Mouse (Mus musculus) midbrain, embryonic 15.5 days (tissue): Measurements from ENCODE around the gene Cps1. TPM values are rescaled to one million over a fixed set of nuclear protein-coding genes. Genes with fewer than 3 reads are reported as not detected.

Experiments
- ATAC-seq: fragments of 200-750 bp; cut with Nextera tagmentation; replicated peaks from 2 replicates; pipeline ENCODE4 v1.8.0; 2017; ENCODE audit warnings: moderate TSS enrichment
- H3K27ac ChIP-seq: fragments of 300-500 bp; sonication (generic); 2 replicates; pipeline ENCODE4 v1.5.1; 2015; ENCODE audit warnings: mild to moderate bottlenecking, inconsistent platforms
- H3K27me3 ChIP-seq: fragments of 300-500 bp; sonication (generic); replicated peaks from 2 replicates; pipeline ENCODE4 v1.6.1; 2015; ENCODE audit warnings: inconsistent platforms
- H3K36me3 ChIP-seq: fragments of 300-500 bp; sonication (generic); replicated peaks from 2 replicates; pipeline ENCODE4 v1.6.1; 2015; ENCODE audit warnings: inconsistent platforms
- H3K4me1 ChIP-seq: fragments of 300-500 bp; sonication (generic); 2 replicates; pipeline ENCODE4 v1.6.1; 2015; ENCODE audit warnings: inconsistent platforms
- H3K4me2 ChIP-seq: fragments of 300-500 bp; sonication (generic); 2 replicates; pipeline ENCODE4 v1.6.1; 2015; ENCODE audit warnings: inconsistent platforms, mild to moderate bottlenecking, moderate library complexity
- H3K4me3 ChIP-seq: fragments of 300-500 bp; sonication (generic); 2 replicates; pipeline ENCODE4 v1.5.1; 2015; ENCODE audit warnings: mild to moderate bottlenecking, inconsistent platforms
- H3K9ac ChIP-seq: fragments of 300-500 bp; sonication (generic); 2 replicates; pipeline ENCODE4 v1.6.1; 2015; ENCODE audit warnings: mild to moderate bottlenecking, inconsistent platforms
- H3K9me3 ChIP-seq: fragments of 300-500 bp; sonication (generic); 2 replicates; pipeline ENCODE4 v1.6.1; 2016; ENCODE audit warnings: inconsistent platforms
- WGBS: fragments of 180-500 bp; shearing (Covaris S2); methylation state at CpG from one replicate; pipeline ENCODE4 v1.1.7; 2015; ENCODE audit warnings: mixed read lengths; 5-methylcytosine and 5-hydroxymethylcytosine counted together
- polyA plus RNA-seq: library from polyadenylated mRNA; unstranded; fragments of >200 nt; fragmentation: Nextera tagmentation; extraction: Ambion mirVana; gene quantifications from 2 replicates; pipeline ENCODE4 v1.2.1, GENCODE M21; 2015

Cps1 gene
- polyA plus RNA-seq, 1 experiment from 2014 or later: 0.43 TPM

DNA sequence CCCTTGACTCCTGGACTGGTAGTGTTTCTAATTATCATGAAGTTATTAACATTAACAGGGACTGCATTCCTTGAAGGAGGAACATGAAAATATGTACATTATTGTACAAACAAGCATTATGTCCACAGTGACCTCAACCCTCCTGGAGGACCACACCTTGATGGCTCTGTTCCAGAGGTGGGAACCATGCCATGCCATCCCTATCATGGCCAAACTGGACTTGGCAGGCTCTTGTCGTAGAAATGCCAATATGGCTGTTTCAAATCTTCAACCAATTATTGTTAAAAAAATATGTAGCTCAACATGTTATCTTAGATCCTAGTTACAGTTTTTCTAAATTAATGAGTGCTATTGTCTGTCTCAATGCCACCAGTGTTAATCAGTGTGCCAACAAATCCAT lies 116.1 kb downstream of the Cps1 start:
- ATAC-seq: no peak
- Histone ChIP-seq H3K4me1 (no peaks in the 10 kb centered on the region), H3K27ac (no peak overlapping the region), H3K4me2 (no peak overlapping the region), H3K4me3 (no peak overlapping the region), H3K9me3 (no peaks in the 10 kb centered on the region), H3K9ac (no peak overlapping the region), H3K36me3 (no peaks in the 10 kb centered on the region), H3K27me3 (no peaks in the 10 kb centered on the region)
- 84% methylated on average over 1 of the region's 1 CpGs for WGBS

GRCm38 (mm10) chr1:67265222-67265621 lies 142.4 kb downstream of the Cps1 start:
- Histone ChIP-seq H3K4me3 (no peak overlapping the region), H3K27ac (no peak overlapping the region), H3K4me2 (no peak overlapping the region), H3K4me1 (no peaks in the 10 kb centered on the region), H3K9ac (no peak overlapping the region), H3K27me3 (no peaks in the 10 kb centered on the region), H3K9me3 (no peaks in the 10 kb centered on the region), H3K36me3 (no peaks in the 10 kb centered on the region)
- no peak for ATAC-seq
- WGBS: 53% methylated on average over 1 of the region's 1 CpGs

GRCm38 (mm10) chr1:67267972-67268371 lies 145.1 kb downstream of the Cps1 start:
- no peak overlapping the region for H3K27ac ChIP-seq

DNA sequence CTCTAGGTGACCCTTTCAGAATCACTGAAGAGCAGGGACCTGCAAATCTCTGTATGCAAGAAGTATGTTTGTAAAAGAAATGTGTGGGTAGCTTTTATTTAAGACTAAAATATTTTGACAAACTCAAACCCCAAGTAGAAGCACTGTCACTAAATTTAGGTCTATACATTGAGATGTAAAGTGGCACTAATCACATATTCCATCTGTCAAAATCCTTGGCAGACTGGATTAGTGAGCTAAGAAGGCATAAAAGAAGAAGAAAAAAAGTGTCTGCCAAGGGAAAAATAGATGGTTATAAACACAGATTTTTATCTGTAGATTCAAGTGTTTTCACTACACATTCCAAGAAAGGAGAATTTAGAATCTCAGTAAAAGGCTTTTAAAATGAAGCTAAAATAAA lies 145.6 kb downstream of the Cps1 start:
- no peaks in the 10 kb centered on the region for H3K36me3 ChIP-seq
- H3K9ac ChIP-seq: no peak overlapping the region
- no peak overlapping the region for H3K4me2 ChIP-seq
- H3K4me1 ChIP-seq: no peaks in the 10 kb centered on the region
- H3K4me3 ChIP-seq: no peak overlapping the region
- no peaks in the 10 kb centered on the region for H3K27me3 ChIP-seq
- no peak overlapping the region for H3K27ac ChIP-seq
- ATAC-seq: no peak
- H3K9me3 ChIP-seq: no peaks in the 10 kb centered on the region

More at GRCm38 (mm10) chr1:67267972-67268371, 145.1 kb downstream of the Cps1 start:
- Histone ChIP-seq H3K9ac (no peak overlapping the region), H3K4me2 (no peak overlapping the region), H3K27me3 (no peaks in the 10 kb centered on the region), H3K36me3 (no peaks in the 10 kb centered on the region), H3K4me1 (no peaks in the 10 kb centered on the region), H3K4me3 (no peak overlapping the region), H3K9me3 (no peaks in the 10 kb centered on the region)
- no peak for ATAC-seq

DNA sequence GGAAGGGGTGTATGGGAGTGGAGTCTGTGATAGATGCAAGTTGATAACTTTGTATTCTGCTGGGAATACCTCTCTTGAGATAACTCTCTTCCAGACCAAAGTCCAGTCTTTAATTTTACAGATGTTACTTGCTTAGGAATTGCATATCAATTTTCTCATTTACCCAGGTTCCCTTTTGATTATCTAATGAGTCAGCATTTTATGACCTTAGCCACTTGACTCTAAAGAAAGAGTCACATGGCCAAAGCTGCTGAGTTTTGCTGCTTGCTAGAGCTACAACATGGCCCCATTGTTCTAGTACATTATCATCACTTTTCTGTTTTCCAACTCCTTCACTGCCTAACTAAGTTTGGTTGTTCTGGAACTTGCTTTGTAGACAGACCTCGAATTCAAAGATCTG lies 153.4 kb downstream of the Cps1 start:
- WGBS: 86% methylated on average over 1 of the region's 1 CpGs
- Histone ChIP-seq H3K27me3 (no peaks in the 10 kb centered on the region), H3K27ac (no peak overlapping the region), H3K9ac (no peak overlapping the region), H3K9me3 (no peaks in the 10 kb centered on the region), H3K4me1 (no peaks in the 10 kb centered on the region), H3K36me3 (no peaks in the 10 kb centered on the region), H3K4me3 (no peak overlapping the region), H3K4me2 (no peak overlapping the region)
- no peak for ATAC-seq

Other genes with a start within 250 kb of the Cps1 start
- gene Myl1, start 177.6 kb upstream of the Cps1 start, polyA plus RNA-seq: 0.66 and 0.81 TPM in 2 replicates
- gene Lancl1, start 84.2 kb upstream of the Cps1 start, polyA plus RNA-seq: 164 and 175 TPM in 2 replicates